Mouse (Mus musculus) v-Abl transformed pro-B cells (cell line): ENCODE data around the gene Zfc3h1.

ENCODE experiments used
- in situ Hi-C, 2 experiments: fragments of 400-800 bp; cut with MboI; formaldehyde crosslinking; loops; one replicate each; pipeline ENCODE4 v1.15.1; 2025; ENCODE audit not compliant: unreplicated experiment in 2 of 2

Zfc3h1 gene

DNA sequence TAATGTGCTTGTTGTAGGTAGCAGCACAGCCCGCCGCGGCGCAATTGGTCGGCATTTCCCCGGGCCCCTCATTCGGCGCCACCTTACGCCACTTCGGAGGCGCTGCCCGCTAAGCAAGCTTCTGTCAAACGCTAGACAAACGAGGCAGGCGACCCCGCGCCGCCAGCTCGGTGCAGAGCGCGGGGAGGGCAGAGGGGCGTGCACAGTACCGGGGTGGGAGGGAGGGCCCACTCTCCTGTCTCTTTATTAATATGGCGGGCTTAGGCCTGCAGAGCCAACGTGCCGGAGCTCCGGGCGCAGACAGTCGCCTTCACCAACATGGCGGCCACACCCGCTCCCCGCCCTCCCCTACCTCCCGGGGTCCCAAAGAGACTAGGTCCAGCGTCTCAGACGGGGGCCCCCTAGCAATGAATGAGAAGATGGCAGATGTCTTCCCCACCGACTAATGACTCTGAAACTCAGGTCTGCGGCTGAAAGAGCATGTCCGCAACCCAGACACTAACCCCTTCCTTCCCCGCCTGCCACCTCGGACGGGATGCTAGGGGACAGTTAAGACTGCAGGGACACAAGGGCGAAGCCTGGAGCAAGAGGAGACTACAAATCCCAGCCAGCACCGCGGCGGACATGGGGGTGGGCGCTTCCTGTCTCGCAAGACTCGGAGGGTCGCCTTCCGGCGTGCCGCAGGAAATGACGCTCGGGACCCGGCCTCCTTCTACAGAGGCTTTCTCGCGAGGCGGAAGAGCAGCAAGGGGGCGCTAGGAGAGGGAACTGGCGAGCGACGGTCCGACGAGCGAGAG lies at the start of gene Zfc3h1, which contains the start of gene Thap2:
Zfc3h1 (plus strand) TSS at position 739 of the 797 bp plus-strand sequence.
Thap2 (minus strand) TSS at position 223 of the 797 bp plus-strand sequence.
- in situ Hi-C loops, result loop anchor here (5.0 to 25.0 kb wide), 3 partner anchors 72 to 1178 kb away; no protein-coding TSS in a partner anchor

DNA sequence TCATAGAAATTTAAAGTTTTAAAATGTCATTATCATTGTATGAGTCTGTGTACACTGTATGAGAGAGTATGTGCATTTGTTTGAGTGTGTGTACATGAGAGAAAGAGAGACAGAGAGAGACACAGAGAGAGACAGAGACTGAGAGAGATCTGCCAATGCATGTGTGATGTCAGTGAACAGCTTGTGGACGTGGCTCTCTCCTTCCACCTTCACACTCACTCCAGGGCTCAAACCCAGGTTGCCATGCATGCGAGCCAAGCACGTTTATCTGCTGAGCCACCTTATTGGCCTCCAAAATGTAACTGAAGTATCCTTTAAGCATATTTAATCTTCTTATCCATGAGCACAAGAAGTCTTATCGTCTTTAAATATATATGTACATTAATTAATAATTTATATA lies 47.9 kb upstream of the Zfc3h1 start:
- in situ Hi-C loops, result loop anchor here (25.0 kb wide), 2 partner anchors 850 to 975 kb away; no protein-coding TSS in a partner anchor

DNA sequence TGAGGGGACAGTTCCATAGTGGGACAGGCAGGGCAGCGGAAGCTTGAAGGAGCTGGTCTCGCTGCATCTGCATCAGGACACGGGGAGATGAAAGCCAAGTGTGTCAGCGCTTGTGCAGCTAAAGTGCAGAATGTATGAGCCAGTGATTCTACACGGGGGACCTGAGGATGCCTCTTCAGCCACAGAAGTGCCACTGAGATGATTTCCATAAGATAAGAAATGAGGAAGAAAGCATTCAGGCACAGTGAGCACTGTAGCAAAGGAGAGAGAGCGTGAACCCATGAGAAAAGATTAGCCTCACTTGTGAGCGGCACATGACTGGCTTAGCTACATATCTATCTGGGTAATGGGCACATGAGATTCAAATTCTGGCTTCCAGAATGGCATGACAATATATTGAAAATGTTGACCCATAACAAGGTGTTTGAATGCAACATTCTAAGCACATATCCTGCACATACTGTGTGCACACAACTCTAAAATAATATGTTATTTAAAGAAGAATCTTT lies 44.9 kb upstream of the Zfc3h1 start:
- in situ Hi-C loops, result loop anchor here (25.0 kb wide), 2 partner anchors 847 to 972 kb away; no protein-coding TSS in a partner anchor

DNA sequence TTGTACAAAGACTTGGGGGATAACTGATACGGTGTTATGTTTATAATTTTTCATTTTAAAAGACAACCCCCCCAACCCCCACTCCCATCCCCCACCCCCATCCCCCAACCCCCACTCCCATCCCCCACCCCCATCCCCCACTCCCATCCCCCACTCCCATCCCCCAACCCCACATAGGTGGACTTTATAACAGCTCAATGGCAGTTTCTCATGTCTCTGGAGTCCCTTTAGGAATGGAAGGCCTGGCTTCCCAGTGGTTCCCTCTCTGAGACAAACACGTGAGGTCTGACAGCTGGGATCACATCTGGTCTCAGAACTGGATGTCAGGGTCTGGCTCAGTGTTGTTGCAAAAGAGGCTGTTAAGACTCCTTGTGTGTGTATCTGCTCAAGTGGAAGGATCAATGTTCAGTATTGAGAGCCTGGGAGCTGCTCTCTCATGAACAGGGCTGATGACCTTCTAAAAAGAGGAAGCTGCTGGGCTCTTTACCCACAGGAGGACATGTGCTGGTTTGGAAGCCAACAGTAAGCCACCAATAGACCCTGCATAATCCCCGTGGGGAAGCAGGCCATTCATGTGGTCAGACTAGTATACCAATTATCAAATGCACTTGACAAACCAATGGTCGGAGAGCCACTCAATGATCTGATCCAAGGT lies 41.9 kb upstream of the Zfc3h1 start:
- in situ Hi-C loops, result loop anchor here (25.0 kb wide), 2 partner anchors 844 to 969 kb away; no protein-coding TSS in a partner anchor

DNA sequence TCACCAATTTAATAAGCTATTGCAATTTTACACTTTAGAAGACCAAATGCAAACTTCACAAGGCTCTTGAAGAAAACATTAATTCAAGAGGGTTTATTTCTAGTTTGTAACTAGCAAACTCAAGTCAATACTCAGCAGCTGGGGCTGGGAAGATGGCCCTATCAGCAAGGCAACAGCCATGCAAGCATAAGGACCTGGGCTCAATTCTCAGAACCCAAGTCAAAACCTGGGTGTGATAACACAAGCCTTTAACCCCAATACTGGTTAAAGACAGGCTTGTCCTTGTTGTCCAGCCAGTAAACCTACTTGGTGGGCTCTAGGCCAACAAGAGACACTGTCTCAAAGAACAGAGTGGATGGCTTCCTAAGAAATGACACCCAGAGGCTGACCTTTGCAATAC lies 38.3 kb upstream of the Zfc3h1 start:
- in situ Hi-C loops, result loop anchor here (25.0 kb wide), 2 partner anchors 841 to 966 kb away; no protein-coding TSS in a partner anchor

DNA sequence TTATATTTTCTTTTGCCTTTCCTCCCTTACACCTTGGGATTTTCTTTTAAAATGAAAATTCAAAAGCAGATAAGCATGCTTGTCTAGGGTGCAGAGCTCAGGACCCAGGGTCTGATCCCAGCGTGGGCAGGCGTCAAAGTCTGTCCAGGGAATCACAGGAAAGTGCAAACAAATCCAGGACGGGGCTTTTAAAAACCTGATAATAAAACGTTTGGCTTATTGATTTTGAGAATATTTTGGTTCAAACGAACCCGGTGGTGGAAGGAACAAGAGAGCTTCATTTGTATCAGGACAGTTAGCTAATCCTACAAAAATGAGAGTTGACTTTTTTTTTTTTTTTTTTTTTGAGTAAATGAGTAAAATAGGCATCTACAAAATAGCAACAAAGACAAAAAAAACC lies 36.6 kb upstream of the Zfc3h1 start:
- in situ Hi-C loops, result loop anchor here (25.0 kb wide), 2 partner anchors 839 to 964 kb away; no protein-coding TSS in a partner anchor

DNA sequence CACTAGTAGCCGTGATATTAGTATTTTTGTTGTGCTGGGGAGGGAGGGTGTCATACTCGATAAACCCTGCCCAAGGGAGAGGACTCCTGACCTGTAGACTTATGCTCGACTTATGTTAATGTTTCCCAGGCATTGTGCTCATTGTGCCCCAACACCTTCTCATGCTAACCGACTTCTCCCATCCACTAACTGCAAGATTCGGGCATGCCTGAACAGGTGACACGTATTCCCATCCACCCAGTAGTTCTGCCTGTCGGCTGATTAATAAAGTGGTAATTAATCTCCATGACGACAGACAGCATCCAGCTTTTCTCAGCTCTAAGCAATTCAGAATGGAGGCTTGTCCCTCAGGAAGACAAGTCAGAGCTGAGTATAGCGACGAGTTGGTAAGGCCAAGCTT lies 35.7 kb upstream of the Zfc3h1 start:
- in situ Hi-C loops, result loop anchor here (25.0 kb wide), 2 partner anchors 838 to 963 kb away; no protein-coding TSS in a partner anchor

DNA sequence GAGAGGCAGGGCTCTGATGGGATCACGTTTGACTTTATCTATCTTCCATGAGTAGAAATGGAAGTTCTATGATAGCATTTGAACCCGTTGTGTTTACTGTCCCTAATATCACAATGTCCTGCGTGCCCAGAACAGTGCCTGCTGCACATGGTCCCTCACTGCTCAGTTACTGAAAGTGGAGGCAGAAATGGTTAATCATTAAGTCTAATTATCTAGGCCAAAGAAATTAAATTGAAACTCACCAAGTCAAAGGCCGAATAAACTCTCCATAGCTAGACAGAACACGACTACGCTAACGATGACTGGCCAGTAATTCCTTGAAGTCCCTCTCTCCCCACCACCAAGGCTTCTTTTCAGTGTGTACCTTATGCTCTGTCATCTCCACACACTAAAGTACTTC lies 35.2 kb upstream of the Zfc3h1 start:
- in situ Hi-C loops, result loop anchor here (25.0 kb wide), 2 partner anchors 838 to 963 kb away; no protein-coding TSS in a partner anchor

DNA sequence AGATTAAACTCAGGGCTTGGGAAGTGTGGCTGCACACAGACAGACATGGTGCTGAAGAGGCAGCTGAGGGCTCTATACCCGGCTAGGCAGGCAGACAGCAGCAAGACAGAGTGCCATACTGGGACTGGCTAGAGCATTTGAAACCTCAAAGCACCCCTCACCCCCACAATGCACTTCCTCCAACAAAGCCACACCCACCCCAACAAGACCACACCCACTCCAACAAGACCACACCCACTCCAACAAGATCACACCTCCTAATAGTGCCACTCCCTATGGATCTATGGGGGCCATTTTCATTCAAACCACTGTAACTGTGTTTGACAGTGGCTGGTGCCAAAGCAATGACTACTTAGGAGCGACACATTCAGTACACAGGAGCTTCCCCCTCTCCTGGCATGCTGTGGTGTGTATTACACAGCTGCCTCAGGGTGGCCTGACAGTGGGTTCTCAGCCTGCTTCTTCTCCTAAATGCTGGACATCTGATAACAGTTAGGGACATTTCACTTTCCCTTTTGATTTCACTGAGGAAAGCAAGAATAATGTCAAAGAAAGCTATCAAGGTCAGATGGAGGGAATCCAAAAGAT lies 33.9 kb upstream of the Zfc3h1 start:
- in situ Hi-C loops, result no loop called here

DNA sequence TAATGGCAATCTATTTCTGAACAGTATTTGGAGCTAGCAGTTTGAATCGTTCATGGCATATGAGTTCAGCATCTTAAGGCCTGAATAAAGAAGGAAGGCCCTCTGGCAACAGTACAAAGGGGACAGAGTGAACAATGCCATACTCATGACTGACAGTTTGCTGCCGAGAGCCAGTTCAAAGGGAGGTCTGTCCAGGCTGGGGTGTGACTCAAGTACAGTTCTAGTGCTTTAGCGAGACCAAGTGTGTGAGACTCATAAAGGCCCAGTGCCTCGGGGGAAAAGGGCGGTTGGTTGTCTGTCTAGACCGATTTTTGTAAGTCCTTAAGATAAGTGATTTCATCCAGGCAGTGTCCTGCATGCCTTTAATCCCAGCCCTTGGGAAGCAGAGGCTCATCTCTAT lies 30.2 kb upstream of the Zfc3h1 start:
- in situ Hi-C loops, result no loop called here

DNA sequence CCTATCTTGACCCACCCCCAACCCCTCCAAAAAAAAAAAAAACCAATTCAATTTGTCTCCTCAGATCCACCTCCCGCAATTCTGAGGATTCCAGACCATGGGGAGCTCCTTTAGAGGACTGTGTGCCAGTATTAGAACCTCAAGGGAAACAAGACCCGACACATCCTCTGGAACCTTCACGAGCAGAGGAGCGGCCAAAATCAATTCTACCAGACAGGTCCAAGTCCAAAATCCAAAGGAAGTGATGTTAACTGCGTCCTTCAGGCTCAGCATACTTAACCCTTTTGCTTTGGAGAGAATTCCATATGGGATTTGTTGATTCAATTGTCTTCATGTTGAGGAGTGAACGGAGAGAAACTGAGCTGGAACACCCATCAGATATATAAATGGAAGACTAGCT lies 29.7 kb upstream of the Zfc3h1 start:
- in situ Hi-C loops, result no loop called here

DNA sequence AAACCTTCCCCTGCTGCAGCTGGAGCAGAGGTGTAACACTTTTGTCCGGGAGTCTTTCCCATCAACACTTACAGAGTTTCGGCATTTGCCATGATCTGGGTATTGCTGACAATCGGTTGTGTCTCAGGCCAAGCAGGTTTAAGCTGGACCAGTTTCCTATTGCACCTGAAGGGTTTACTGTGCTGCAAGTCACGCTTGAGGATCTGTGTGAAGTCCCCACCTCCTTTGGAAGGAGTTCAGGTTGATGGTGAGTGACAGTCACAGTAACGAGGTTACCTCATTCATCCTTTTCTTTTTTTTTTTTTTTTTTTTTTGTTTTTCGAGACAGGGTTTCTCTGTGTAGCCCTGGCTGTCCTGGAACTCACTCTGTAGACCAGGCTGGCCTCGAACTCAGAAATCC lies 28.7 kb upstream of the Zfc3h1 start:
- in situ Hi-C loops, result no loop called here

DNA sequence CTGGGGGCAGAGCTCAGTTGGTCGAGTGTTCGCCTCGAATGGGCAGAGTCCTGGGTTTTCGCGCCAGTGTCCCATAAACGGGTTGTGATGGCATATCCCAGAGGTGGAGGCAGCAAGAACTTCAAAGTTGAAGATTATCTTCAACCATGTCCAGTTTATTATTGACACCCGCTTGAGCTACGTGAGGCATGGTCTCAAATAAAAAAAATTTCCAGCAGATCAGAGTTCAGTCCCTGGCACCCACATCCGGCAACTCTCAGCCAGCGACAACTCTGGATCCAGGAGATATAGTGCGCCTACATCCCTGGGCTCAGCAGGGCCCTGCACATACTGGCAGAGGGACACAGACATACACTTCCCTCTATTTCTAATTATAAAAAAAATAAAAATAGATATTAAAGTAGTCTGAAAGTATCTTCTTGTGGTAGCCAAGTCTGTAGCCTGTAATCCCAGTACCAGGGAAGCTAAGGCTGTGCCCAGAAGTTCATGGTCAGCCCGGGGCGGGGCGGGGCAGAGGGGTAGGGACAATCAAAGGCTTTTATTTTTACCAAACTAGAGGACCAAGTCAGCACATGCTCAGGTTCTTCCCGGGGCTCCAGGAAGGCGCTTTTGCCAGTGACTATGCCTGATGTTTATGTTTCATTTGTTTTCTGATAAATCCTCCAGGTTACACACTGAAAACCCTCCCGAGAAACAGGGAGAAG lies 26.4 kb upstream of the Zfc3h1 start:
- in situ Hi-C loops, result no loop called here

DNA sequence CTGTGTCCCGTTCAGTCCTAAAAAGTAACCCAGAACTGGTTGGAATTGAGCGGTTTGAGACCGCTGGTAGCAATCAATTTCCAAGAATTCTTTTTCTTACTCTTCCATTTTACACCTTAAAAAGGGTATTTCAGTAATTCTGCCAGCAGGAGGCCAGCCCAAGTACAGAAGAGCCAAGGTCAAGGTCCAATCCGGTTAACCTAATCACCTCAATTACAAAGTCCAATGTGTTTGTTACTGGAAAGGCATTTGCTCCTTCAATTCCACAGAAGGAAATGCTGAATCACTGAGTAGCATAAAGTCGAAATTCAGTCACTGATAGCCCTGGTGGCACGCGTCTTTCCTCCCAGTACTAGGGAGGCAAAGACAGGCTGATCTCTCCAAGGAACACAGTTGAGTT lies 25.7 kb upstream of the Zfc3h1 start:
- in situ Hi-C loops, result no loop called here

DNA sequence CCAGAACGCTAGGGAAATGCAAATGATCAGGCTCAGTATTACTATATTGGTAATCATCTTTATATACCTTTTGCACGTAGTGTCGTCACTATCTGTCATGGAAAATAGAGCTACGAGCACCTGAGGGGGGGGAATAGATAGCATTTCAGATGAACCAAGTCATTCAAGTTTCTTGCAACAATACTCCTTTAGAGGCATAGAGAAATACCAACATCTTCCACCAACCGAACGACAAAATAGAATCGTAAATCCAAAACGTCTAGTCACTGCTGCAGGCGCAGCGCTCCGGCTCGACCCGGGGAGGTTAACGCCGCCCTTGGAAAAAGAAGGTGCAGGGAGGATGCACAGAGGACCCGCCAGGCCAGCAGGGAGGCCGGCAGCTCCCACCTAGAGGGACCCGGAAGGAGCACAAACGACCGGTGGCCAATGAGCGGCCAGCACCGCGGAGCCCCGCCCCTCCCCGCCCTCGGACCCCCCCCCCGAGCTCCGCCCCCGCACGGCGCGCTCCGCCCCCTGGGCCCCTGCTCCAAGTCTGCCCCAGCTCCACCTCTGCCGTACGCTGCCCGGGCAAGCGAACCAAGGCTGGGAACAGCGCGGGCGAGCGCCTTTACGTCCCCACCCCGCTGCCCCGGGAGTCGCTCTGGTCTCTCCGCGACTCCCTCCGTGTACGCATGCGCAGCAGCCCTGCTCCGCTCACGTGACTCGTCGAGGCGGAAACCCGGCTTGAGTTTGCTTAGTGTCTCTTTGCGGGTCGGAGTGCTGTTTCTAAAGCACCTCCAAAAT lies 22.7 kb upstream of the Zfc3h1 start, which contains the start of gene Tmem19:
Tmem19 (minus strand) TSS at position 662 of the 783 bp plus-strand sequence.
- in situ Hi-C loops, result no loop called here

DNA sequence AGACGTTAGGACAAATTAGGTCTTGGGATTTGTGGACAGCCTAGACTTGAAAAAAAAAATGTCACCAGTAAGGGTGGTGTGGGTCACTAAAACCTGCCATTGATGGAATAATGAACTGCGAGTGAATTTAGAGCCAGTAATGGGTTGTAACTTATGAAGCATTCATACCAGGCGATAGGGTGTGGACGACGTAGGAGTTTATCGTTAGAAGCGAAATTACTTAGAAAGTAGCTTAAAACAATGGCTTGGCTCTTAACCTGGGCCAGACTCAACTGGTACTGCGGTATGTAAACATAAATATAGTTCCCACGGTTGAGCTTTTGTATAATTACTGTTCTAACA lies 22.2 kb upstream of the Zfc3h1 start:
- in situ Hi-C loops, result no loop called here

DNA sequence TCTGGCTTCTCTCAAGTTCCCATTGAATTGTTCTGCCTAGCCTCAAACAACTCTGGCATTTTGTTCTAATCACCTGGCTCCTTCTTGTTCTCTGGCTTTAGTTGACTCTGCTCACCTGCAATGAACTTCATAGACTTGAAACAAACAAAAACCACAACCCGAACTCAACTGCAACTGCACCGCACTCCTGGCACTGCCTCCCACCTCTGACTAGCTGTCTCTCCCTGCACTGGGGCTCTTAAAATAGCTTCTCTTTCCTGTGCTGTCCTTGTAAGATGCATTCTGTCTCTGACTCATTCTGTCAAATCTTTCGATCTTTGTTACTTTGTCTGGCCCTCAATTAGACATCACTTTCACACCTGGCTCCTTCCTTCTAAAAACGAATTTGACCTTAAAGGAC lies 21.6 kb upstream of the Zfc3h1 start:
- in situ Hi-C loops, result no loop called here

DNA sequence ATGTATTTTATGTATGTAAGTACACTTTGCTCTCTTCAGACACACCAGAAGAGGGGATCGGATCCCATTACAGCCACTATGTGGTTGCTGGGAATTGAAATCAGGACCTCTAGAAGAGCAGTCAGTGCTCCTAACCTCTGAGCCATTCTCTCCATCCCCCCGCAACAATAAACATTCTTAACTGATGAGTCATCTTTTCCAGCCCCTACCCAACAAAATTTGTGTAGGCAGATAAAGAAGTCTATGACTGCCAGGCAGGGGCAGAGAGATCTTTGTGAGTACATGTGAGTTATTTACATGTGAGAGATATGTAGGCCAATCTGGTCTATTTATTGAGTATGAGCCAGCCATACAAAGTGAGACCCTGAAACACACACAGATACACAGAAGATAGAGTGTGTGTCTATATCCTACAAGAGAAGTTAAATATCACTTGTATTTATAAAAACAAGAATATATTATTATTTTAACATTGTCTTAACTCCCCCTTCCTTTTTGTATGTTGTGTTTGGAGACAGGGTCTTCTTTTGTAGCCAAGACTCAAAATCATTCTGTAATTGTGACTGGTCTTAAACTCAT lies 3.2 kb upstream of the Zfc3h1 start:
- in situ Hi-C loops, result loop anchor here (25.0 kb wide), 2 partner anchors 1106 to 1181 kb away; no protein-coding TSS in a partner anchor
